Mouse (Mus musculus): ENCODE data around the gene Dntt. TPM values are rescaled to one million over a fixed set of nuclear protein-coding genes. Genes with fewer than 3 reads are reported as not detected.

Gene Dntt
- polyA plus RNA-seq, 1 experiment, result not detected

GRCm38 (mm10) chr19:41053530-41053929 lies 24.5 kb downstream of the Dntt start:
- no peaks in the 10 kb centered on the region for H3K27me3 ChIP-seq (ENCODE audit: control insufficient read depth, insufficient read depth, low read length, poor library complexity, severe bottlenecking)
- no peak overlapping the region for H3K4me3 ChIP-seq (ENCODE audit: low read depth, low read length)
- no peaks in the 10 kb centered on the region for H3K9me3 ChIP-seq (replicated peaks; ENCODE audit: control insufficient read depth, insufficient read depth, low read length, poor library complexity, severe bottlenecking)
- peaks cover 1% of the 10 kb centered on the region for H3K4me1 ChIP-seq (ENCODE audit: control insufficient read depth, insufficient read depth, low read length)
- TF ChIP-seq EP300 (IDR thresholded peaks at IDR 0.05; ENCODE audit: insufficient read depth, low read depth, low read length) (no peak), CTCF (IDR thresholded peaks at IDR 0.05; ENCODE audit: low read depth, low read length) (peak; percentile 81)
- no peaks in the 10 kb centered on the region for H3K36me3 ChIP-seq (ENCODE audit: control insufficient read depth, insufficient read depth, low read length, poor library complexity, severe bottlenecking)
- no peak overlapping the region for H3K27ac ChIP-seq (ENCODE audit: insufficient read depth, low read length)
- no peak overlapping the region for H3K9ac ChIP-seq (ENCODE audit: low read depth, poor library complexity, severe bottlenecking)

DNA sequence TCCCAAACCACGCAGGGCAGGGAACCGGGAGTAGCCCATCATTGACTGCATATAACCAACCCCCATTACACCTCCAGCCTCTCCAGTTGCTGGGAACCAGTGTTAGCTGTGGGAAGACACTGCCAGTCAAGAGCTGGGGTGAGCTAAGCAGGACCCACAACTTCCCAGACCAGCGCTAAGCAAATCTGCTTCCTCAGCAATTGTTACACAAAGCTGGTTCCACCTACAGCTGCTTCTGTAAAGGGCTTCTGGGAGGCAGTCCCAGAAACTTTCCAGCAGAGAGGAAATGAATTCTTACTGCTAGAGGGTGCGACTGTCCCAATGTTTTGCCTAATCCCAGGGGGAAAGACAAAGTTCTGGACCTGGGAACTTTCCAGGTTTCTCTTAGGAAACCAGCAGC lies 25.6 kb downstream of the Dntt start:
- Histone ChIP-seq H3K36me3 (ENCODE audit: control insufficient read depth, insufficient read depth, low read length, poor library complexity, severe bottlenecking) (no peaks in the 10 kb centered on the region), H3K27me3 (ENCODE audit: control insufficient read depth, insufficient read depth, low read length, poor library complexity, severe bottlenecking) (no peaks in the 10 kb centered on the region), H3K9me3 (replicated peaks; ENCODE audit: control insufficient read depth, insufficient read depth, low read length, poor library complexity, severe bottlenecking) (no peaks in the 10 kb centered on the region), H3K4me3 (ENCODE audit: low read depth, low read length) (no peak overlapping the region), H3K9ac (ENCODE audit: low read depth, poor library complexity, severe bottlenecking) (no peak overlapping the region), H3K27ac (ENCODE audit: insufficient read depth, low read length) (no peak overlapping the region), H3K4me1 (ENCODE audit: control insufficient read depth, insufficient read depth, low read length) (peaks cover 1% of the 10 kb centered on the region)
- TF ChIP-seq EP300 (IDR thresholded peaks at IDR 0.05; ENCODE audit: insufficient read depth, low read depth, low read length) (no peak), CTCF (IDR thresholded peaks at IDR 0.05; ENCODE audit: low read depth, low read length) (no peak), POLR2A (IDR thresholded peaks at IDR 0.05; ENCODE audit: insufficient read depth, low read length) (no peak)

DNA sequence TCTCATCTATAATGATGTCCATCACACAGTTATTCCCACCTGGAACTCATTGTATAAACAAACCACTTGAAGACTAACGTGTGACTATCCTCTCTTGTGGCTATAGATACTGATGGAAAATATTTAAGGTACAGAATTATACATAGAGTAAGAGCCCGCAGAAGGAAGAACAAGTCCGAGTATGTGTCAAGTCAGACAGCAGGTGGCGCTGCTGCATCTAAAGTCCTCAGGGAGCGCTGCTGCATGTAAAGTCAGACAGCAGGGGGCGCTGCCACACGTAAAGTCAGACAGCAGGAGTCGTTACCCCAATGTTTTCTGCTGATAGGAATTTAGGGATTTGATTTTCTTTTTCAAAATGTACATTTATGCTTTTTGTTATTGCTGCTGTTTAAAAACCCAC lies 42.4 kb downstream of the Dntt start:
- no peaks in the 10 kb centered on the region; the same call in 1 of the 2 replicates for H3K9me3 ChIP-seq (replicated peaks; ENCODE audit: control insufficient read depth, insufficient read depth, low read length, poor library complexity, severe bottlenecking)
- no peak overlapping the region for H3K4me3 ChIP-seq (ENCODE audit: low read depth, low read length)
- no peaks in the 10 kb centered on the region for H3K4me1 ChIP-seq (ENCODE audit: control insufficient read depth, insufficient read depth, low read length)
- H3K27me3 ChIP-seq (ENCODE audit: control insufficient read depth, insufficient read depth, low read length, poor library complexity, severe bottlenecking), result no peaks in the 10 kb centered on the region
- H3K9ac ChIP-seq (ENCODE audit: low read depth, poor library complexity, severe bottlenecking), result no peak overlapping the region
- no peaks in the 10 kb centered on the region for H3K36me3 ChIP-seq (ENCODE audit: control insufficient read depth, insufficient read depth, low read length, poor library complexity, severe bottlenecking)
- no peak overlapping the region for H3K27ac ChIP-seq (ENCODE audit: insufficient read depth, low read length)
- peak; percentile 100 for TF ChIP-seq CTCF (IDR thresholded peaks at IDR 0.05; ENCODE audit: low read depth, low read length)
- no peak for TF ChIP-seq EP300 (IDR thresholded peaks at IDR 0.05; ENCODE audit: insufficient read depth, low read depth, low read length)

GRCm38 (mm10) chr19:41073746-41074455 lies 44.8 kb downstream of the Dntt start:
- TF ChIP-seq CTCF (IDR thresholded peaks at IDR 0.05; ENCODE audit: low read depth, low read length) (no peak), POLR2A (IDR thresholded peaks at IDR 0.05; ENCODE audit: insufficient read depth, low read length) (no peak), EP300 (IDR thresholded peaks at IDR 0.05; ENCODE audit: insufficient read depth, low read depth, low read length) (no peak)
- Histone ChIP-seq H3K9me3 (replicated peaks; ENCODE audit: control insufficient read depth, insufficient read depth, low read length, poor library complexity, severe bottlenecking) (no peaks in the 10 kb centered on the region), H3K9ac (ENCODE audit: low read depth, poor library complexity, severe bottlenecking) (no peak overlapping the region), H3K36me3 (ENCODE audit: control insufficient read depth, insufficient read depth, low read length, poor library complexity, severe bottlenecking) (no peaks in the 10 kb centered on the region), H3K27ac (ENCODE audit: insufficient read depth, low read length) (no peak overlapping the region), H3K4me1 (ENCODE audit: control insufficient read depth, insufficient read depth, low read length) (no peaks in the 10 kb centered on the region), H3K4me3 (ENCODE audit: low read depth, low read length) (no peak overlapping the region), H3K27me3 (ENCODE audit: control insufficient read depth, insufficient read depth, low read length, poor library complexity, severe bottlenecking) (no peaks in the 10 kb centered on the region)

- Histone ChIP-seq H3K36me3 (ENCODE audit: control insufficient read depth, insufficient read depth, low read length, poor library complexity, severe bottlenecking) (no peaks in the 10 kb centered on the region), H3K27ac (ENCODE audit: insufficient read depth, low read length) (no peak within 1 kb of the TSS), H3K9ac (ENCODE audit: low read depth, poor library complexity, severe bottlenecking) (no peak within 1 kb of the TSS), H3K27me3 (ENCODE audit: control insufficient read depth, insufficient read depth, low read length, poor library complexity, severe bottlenecking) (no peaks in the 10 kb centered on the region), H3K4me3 (ENCODE audit: low read depth, low read length) (no peak within 1 kb of the TSS), H3K4me1 (ENCODE audit: control insufficient read depth, insufficient read depth, low read length) (no peaks in the 10 kb centered on the region), H3K9me3 (replicated peaks; ENCODE audit: control insufficient read depth, insufficient read depth, low read length, poor library complexity, severe bottlenecking) (no peaks in the 10 kb centered on the region)
- TF ChIP-seq CTCF (IDR thresholded peaks at IDR 0.05; ENCODE audit: low read depth, low read length) (no peak), POLR2A (IDR thresholded peaks at IDR 0.05; ENCODE audit: insufficient read depth, low read length) (no peak), EP300 (IDR thresholded peaks at IDR 0.05; ENCODE audit: insufficient read depth, low read depth, low read length) (no peak)
These were observed 47.8 kb downstream of the Dntt start, which contains the start of gene Opalin for GRCm38 (mm10) chr19:41076906-41077305. Gene Opalin, minus strand, starts transcription at chr19:41077113.

GRCm38 (mm10) chr19:41081589-41081988 lies 52.5 kb downstream of the Dntt start:
- TF ChIP-seq CTCF (IDR thresholded peaks at IDR 0.05; ENCODE audit: low read depth, low read length), result no peak
- no peak for TF ChIP-seq POLR2A (IDR thresholded peaks at IDR 0.05; ENCODE audit: insufficient read depth, low read length)
- TF ChIP-seq EP300 (IDR thresholded peaks at IDR 0.05; ENCODE audit: insufficient read depth, low read depth, low read length), result no peak
- Histone ChIP-seq H3K36me3 (ENCODE audit: control insufficient read depth, insufficient read depth, low read length, poor library complexity, severe bottlenecking) (no peaks in the 10 kb centered on the region), H3K27me3 (ENCODE audit: control insufficient read depth, insufficient read depth, low read length, poor library complexity, severe bottlenecking) (no peaks in the 10 kb centered on the region), H3K4me1 (ENCODE audit: control insufficient read depth, insufficient read depth, low read length) (no peaks in the 10 kb centered on the region), H3K27ac (ENCODE audit: insufficient read depth, low read length) (no peak overlapping the region), H3K9ac (ENCODE audit: low read depth, poor library complexity, severe bottlenecking) (no peak overlapping the region), H3K9me3 (replicated peaks; ENCODE audit: control insufficient read depth, insufficient read depth, low read length, poor library complexity, severe bottlenecking) (no peaks in the 10 kb centered on the region), H3K4me3 (ENCODE audit: low read depth, low read length) (no peak overlapping the region)

Measured in ES-Bruce4 (cell line).